Mouse (Mus musculus) heart, adult 11 months (tissue): ENCODE measurements around the gene Lamc1.

Experiments used
- DNase-seq: peaks from one replicate; pipeline ENCODE4 v3.0.0; 2022

Gene Lamc1

DNA sequence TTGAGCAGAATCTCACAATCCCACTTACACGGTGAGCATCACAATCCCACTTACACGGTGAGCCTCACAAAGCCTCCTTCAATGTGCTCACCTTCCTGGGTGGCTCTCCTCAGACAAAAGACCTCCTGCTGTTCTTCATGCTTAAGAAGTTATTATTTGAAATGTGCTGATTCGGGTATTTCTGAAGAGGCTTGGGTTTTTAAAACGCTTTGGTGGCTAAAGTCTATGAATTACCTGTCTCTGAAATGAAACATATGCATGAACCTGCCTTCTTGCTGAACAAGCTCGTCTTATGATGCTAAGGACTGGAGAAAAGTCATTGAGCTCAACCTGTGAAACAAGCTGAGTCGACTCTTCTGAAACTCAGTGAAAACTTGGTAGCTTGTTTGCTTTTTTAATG lies 36.6 kb downstream of the Lamc1 start:
- peak; percentile 29 for DNase-seq

DNA sequence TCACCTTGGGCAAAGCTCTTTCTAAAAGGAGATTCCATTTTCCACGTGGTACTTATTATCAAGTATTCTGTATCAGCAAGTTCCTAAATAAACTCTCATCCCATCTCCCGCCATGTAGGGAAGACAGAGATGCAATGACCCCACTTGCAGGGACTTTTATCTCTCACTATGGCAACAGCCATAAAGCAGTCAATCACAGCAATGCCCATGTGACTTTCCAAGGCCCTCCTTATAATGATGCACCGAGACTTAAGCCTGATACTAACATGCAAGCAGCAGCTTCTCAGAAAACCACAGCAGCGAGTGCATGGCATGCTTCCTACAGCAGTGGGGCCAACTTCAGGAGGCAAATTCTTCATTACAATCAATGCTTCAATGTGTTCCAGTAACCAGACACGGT lies 39.7 kb downstream of the Lamc1 start:
- DNase-seq = no peak

DNA sequence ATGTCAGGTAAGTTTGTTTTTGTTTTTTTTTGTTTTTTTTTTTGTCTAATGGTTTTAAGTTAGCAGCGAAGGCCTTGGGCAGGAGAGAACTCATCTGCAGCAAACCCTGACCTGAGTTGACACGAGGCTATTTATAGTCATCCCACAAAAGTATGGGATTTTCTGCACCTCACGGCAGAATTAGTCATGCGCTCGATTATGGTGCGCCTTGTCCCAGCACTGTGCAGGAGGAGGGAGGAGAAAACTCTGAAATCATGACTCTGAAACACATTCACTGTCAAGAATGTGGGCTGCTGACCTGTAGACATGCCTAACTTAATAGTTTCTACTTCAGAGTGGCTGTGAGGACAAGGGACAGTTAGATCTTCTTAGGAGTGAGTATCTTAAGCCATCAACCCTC lies 40.4 kb downstream of the Lamc1 start:
- peak; percentile 92 for DNase-seq

DNA sequence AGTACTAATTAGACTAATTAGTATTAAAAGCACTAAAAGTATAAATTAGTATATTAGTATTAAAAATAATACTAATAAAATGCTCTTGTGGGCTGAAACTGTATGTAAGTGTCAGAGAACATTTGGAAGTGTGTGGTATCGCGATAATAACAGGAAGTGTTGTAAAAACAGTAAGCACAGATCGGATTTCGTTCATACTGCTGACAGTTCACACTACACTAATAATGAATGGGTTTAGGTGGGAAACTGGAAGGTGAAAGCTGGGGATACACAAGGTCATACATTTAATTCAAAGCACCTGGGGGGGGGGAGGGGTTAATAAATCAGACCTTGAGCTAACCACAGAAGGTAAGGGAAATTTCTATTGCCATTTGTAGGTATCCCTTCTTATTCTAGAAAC lies 41.2 kb downstream of the Lamc1 start:
- no peak for DNase-seq

DNA sequence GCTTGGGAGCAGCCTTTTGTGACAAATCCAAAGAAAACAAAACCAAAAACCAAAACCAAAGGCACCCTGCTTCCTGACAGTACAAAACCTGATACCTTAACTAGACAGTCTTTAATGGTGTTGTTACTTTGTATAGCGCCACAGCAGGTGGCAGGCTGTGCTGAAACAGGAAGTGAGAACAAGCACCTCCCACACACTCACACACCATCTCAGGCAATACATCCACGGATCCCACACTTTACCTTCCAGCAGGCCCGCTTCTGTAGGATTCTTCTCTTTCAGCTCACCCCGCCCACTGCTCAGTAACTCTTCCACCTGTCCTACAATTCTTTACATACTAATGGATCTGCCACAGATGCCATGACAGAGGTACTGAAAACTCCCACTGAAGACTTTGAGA lies 44.6 kb downstream of the Lamc1 start:
- DNase-seq = no peak

DNA sequence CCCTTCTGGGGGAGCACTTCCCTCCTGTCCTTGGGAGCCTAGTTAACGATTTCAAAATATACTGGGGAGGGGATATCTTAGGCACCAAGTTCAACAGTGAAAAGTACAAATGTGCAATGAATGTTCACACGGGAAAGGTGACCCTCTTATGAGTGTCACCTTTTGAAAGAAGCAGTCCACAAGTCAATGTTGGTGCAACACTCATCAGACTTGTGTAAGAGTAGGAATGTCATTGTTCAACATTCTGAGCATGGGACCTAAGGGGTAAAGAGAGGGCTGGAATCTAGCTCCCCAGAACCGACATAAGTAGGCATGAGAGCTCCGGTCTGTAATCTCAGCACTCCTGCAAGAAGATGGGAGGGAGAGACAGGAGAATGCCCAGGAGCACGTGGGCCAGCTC lies 45.1 kb downstream of the Lamc1 start:
- DNase-seq = no peak

DNA sequence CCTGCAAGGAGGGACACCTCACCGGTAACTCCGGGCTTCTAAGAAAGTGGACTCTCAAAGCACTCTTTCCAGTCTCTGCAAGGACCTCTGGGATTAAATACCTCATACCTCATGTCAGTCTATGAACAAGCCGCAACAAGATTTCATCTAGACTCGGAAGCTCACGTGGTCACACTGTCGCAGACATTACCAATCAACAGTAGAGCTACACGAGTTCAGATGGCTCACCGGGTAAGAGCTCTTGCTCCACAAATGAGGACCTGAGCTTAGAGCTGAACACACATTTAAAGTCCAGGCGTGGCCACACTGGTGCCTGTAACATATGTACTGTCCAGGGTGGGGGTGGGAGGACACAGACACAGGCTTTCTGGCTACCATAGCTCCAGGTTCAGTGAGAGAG lies 46.4 kb downstream of the Lamc1 start:
- no peak for DNase-seq

DNA sequence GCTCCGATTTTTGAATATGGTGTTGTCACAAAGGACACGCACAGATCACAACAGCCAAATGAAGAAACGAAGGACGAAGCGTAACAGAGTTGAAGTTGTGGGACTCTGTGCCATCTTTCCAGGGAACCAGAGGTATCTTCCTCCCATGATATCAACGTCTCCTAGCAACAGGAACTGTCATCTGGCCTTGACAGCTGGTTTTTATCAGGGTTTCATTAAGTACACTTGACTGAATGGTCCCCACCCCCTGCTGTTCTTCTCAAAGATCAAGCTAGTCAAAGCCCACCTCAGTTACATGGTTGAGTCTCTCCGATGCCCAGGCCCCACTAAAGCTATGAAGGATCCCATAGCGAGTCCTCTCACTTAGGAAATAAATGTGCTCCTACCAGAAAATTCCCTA lies 47.4 kb downstream of the Lamc1 start:
- no peak for DNase-seq

DNA sequence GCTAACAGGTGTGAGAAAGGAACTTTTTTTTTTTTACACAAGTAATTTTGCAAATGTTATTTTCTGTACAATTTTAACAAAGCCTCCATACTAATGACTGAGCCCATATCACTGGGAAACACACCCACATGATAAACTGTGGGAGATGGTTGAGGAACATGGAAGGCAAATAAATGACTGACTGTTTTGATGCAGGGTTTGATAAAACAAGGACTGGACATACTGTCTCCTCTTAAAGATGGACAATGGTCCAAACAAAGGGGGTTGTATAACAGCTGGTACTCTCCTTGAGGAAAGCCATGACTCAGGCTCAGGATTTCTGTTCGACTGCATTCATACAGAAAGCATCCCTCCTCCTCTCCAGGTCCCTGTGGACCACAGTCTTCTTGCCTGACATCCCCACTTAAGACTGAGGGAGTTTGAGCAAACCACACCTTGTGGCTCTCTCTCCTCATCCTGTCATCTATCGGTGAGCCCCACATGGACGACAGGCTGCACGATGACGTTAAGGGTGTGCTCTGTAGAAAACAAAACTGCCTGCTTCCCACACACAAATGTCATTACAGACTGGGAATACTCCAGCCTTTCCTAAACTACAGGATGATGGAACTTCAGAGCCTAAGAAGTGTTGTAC lies 50.1 kb downstream of the Lamc1 start:
- DNase-seq = peak; percentile 95

DNA sequence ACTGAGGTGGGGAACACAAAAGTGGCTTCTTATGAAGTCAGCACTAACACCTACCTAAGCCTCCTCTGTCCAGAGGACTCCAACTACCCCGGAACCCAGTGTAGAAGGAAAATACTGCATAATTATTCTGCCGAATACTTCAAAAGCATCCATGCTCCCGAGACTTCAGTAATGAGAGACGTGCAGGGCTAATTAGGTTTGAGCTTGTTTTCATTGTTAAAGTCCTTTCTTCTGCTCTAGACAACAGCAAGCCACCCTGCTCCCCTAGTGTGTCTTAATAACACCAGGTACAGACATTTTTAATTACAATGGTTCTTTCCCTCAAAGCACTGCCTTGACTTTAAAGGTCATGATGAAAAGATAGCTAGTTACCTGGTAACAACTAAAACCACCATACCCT lies 51.1 kb downstream of the Lamc1 start:
- no peak for DNase-seq

DNA sequence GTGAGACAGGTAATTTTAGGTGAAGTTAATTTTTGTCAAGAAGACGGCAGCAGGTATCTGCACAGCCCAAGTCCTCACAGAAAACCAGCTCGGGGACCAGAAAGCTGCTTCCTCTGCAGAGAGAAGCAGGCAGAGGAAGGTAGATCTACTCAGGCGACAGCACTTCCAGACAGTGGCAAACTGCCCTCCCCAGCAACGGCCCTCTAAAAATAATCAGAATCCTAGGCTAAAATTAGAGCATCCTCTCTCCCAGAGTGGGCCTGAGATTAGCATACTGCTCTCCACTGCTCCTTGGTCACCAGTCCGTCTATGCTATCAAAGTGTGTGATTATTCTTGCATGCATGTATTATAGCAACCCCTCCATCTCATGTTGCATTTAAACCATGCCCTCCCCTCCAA lies 52.2 kb downstream of the Lamc1 start:
- DNase-seq = peak; percentile 93

DNA sequence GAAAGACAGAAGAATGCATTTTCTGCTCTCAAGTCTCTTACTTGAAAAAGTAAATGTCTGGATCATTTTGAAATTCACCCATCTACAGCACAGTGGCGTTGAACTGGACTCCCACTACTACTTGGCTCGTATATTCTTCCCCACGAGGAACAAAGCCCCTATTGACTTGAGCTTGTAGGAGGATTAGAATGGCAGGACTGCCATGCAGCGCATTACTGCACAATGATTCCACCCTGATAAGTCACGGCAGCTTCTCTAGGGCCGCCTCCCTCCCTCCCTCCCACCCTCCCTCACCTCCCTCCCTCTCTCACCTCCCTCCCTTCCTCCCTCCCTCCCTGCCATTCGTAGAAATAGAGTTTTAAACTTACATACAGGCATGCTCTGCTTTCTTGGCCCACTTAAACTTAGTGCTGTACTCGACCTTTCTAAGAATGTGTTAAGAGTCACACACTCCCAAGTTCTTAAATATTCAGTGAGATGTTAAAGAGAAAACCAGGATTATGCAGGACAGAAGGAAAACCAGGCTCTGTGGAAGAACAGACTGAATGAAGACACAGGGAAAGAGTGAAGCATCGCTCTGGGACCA lies 54.5 kb downstream of the Lamc1 start:
- no peak for DNase-seq

DNA sequence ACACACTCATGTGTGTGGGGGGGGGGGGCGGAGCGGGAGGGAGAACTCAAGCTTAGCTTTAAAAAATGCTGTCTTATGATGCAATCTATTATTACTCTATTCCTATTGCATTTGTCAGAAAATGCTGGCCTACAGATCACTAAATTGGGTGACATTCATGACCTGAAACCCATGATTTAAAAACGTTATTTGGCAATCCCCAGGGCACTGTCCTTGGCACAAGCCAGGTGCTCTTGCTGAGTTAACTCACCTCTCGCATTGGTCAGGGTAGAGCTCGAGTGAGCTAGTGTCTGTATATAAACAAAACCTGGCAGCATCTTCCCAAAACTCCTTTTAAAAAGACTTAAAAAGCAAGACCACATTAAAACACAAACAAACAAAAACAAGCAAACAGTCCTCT lies 57.1 kb downstream of the Lamc1 start:
- no peak for DNase-seq

DNA sequence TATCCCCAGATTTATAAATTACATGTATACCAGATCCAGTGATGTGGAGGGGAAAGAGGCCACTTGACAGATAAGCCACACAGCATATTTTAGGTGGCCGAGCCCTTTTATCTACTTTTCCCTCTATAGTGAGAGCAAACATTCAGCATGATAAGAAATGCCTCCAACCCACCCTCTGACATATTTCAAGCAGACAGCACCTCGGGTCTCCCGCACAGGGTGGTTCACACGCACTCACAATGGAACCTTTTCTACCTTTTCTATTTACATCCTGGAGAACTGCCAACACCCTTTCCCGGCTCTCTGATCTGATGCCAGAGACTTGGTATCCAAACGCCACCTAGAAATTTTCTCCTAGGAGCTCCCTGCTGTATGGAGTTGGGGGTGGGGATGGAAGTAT lies 58.0 kb downstream of the Lamc1 start:
- no peak for DNase-seq

DNA sequence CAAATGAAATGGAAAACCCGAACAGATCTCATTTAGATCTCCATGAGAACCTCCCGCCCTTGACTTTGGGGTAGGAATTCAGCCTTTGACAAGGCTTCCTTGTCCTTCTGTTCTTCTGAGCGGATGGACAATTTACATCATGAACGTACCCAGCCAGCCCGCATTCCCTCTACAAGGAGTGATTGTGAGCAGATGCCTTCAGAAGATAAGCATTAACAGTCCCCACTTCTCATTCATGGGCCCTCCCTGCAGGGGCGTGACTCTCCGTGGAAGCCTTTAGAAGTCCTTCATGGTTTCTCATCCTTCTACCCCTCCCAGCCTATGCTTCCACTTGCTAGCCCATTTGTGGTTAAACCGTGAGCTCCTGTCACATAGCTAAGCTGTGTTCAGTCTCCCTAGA lies 58.9 kb downstream of the Lamc1 start:
- no peak for DNase-seq

DNA sequence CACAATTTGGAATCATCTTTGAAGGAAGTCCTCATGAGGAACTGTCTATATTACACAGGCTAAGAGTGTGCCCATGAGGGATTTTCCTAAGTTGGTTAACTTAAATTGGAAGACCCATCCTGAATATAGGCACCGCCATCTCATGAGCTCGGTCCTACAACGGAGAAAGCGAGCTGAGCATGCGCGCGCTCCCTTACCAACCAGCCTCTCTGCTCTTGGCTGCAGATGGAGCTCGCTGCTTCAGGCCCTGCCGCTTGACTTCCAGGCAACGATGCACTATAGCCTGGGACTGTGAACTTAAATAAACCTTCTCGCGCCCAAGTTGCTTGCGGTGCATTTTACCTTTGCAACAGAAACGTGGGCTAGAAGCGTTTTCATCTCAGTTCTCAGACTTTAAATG lies 61.8 kb downstream of the Lamc1 start:
- DNase-seq = no peak

DNA sequence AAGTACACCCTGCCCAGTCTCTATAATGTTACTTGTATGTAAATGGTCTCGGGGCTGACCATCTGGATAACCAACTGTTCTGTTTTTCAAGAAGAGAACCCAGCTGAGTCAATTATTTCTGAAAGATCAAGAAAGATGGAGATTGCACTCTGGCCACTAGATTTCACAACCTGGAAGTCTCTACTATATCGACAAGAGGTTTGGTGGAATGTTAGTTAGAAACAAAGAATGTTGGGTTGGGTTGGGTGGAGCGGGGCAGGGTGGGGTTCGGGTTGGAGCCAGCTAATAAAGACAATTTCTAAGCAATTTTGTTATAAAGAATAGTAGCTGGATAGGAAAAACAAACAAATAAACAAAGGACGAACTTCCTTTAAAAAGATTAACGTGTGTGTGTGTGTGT lies 62.9 kb downstream of the Lamc1 start:
- no peak for DNase-seq

DNA sequence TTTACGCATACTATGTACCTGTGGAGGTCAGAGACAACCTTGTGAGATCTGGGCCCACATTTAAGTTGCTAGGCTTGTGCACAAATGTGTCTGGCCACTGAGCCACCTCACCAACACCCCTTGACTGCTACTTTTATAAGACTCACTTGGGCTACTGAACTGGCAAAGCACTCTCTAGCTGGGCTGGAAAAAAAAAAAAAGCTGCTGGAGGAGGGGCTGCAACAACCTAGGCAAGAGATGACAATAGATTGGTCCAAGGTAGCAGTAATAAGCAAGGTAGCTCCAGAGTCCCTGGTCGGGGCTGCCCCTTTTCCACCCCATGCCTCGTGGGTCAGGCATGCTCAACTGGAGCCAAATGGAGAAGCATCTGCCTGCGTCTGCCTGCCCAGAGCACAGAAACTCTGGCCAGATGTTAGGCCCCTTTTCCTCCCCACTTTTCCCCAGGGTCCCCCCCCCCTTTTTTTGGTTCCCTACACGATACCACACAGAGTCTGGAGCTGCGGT lies 63.7 kb downstream of the Lamc1 start:
- no peak for DNase-seq

DNA sequence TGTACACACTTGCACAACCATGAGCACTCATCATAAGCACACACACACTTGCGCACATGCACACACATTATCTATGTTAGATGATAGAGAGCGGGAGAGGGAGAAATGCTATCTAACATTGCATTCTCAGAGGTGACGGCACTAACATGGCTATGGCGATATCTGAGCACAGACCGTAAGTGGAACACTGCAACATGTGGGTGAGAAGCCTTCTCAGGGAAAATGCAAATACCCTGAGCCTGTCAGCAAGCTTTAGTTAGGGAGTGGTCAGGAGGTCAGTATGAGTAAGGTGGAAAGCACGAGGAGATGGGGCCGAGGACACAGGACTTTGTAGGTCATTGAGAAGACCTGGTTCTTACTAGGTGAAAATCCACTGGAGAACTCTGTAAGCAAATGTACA lies 64.3 kb downstream of the Lamc1 start:
- DNase-seq = no peak

DNA sequence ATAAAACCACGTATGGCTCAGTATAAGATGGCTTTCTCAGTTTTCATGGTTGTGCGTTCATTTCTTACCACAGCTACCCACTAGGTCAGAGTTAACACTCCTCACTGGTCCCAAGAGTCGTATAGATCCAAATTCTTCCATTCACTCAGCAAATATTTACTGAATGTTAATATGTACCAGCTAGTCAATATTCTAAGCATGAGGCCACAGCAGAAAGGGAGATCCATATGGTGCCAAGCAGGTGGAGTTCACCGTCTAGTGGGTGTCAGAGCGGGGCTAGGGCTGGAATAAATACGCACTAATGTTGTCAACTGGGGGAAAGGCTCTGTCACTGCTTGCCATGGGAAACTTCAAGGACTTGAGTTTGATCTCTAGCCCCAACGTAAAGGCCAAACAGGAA lies 64.9 kb downstream of the Lamc1 start:
- no peak for DNase-seq

DNA sequence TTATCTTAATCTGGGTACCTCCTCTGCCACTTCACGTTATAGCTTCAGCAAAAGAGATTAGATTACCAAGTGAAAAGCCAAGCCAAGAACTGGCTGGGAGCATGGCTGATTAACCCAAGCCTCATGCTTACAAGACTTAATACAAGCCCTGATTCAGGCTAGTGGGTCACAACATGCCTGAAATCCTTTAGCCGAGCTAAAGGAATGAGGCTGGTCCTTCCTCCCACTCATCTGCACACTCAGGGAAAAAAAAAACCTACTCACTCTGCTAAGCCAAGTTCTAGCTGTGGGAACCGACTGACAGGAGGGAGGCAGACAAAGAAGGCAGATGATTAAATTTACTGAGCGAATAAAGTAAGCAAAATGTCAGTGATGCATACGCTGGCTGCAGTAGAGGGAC lies 65.7 kb downstream of the Lamc1 start:
- DNase-seq = no peak

DNA sequence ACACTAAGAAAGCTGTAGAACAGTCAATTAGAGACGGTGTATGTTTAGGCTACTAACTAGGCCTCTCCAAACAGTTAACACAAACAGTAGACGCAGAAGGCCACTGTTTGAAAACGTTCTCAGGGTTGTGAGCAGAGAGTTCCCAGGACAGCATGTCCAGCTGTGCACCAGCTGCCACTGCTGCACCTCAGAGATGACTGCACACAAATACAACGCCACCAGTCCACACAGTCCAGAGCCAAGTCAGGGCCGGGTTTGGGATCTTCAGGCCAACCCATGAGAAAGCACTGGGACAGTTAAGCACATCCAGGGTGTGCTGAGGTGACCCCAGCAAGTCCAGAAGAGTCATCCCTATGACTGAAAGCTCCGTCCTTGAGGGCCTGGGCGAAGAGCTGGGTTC lies 67.0 kb downstream of the Lamc1 start:
- DNase-seq = peak; percentile 98

DNA sequence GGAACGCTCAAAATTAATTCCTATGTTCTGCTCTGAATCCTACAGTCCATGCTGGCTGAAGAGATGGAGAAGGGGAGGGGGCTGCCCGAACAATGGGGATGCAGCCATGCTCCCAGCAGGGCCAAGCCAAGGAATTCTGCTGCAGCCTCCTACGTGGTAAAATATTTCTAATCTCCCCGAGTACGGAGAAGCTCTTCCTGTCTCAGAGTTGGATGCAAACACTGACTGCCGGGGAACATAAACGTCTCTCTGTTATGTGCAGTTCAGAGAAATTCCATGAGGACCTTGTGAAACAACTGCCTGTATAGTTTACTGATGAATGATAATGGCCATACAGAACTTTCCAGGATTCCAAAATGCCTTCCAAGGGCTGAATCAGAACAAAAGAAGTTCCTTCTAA lies 67.5 kb downstream of the Lamc1 start:
- DNase-seq = no peak

DNA sequence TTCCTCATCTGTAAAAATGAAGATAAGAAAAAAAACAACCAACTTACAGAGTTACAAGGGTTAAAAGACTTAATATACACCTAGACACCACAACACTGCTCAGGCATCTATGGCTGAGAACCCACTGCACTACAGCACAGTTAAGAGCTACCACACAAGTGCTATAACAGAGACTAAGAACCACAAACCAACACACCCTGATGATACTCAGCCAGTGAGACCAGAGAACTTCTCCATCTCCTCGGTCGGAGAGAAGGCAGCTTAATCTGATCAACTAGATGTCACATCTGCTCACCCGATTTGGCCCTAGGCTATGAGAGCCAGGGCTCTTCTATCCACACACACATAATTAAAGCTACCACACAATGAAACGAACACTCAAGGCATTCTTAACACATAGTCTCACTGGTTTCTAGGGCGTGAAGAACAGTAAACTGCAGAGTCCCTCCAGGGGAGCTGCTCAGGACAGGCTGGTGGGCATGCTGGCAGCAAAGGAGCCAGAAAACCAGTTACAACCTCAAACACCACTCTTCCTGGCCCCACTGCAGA lies 72.8 kb downstream of the Lamc1 start:
- no peak for DNase-seq
